Mouse (Mus musculus): ENCODE results near the gene Zyg11b.

DNA sequence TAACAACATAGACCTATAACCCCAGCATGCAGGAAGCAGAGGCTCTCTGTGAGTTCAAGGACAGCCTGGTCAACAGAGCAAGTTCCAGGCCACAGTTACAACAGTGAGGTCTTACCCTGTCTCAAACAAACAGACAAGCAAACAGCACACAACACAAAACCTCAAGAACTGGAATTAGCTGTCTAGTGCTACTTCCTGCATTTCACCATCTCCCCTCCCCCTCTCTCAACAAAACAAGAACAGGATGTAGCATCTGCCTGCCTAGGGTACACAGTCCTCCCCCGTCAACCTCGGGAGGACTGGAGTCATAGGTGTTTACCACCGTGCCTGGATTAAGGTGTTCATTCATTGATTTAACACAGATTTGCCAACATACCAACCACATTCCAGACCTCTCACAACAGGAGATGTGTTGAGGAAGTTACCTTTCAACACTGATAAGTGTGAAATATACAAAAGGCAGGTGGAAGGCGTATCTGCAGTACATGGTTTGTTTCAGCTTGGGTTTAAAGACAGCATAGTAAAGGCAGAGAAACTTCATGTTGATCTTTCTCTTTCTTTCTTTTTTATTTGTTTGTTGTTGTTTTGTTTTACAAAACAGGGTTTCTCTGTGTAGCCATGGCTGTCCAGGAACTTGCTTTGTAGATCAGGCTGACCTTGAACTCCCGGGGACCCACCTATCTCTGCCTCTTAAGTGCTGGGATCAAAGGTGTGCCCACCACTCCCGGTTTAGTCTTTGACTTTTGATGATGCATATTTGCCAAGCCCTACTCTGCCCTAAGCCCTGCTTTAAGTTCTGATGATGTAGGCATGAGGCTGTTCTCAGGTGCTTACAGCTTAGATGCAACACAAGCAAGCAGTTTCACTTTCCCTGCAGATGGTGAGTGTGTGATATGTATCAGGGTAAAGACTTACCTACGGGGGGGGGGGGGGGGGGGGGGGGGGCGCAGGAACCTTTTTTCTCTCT is 18.0 kb upstream of the Zyg11b start:
- TF ChIP-seq POLR2A (IDR thresholded peaks at IDR 0.05; ENCODE audit: extremely low read depth, insufficient read depth, low read length) (no peak), CTCF (IDR thresholded peaks at IDR 0.05; ENCODE audit: low read depth, low read length) (no peak)
